Mouse (Mus musculus) gastrocnemius, adult 18-20 months (tissue): ENCODE results near the gene Prn. TPM values are rescaled to one million over a fixed set of nuclear protein-coding genes. Genes with fewer than 3 reads are reported as not detected.
A peak's percentile ranks its signal among the peaks of the same experiment; 100 is the strongest.

Source experiments
- DNase-seq: peaks from one replicate; pipeline ENCODE4 v3.0.0; 2021; ENCODE audit warnings: low spot score
- total RNA-seq, 2 experiments: library from RNA; stranded (reverse); gene quantifications; 2 replicates each; pipeline ENCODE4 v1.2.3; 2021

Prn gene
- total RNA-seq, 2 experiments from 2014 or later = not detected

DNA sequence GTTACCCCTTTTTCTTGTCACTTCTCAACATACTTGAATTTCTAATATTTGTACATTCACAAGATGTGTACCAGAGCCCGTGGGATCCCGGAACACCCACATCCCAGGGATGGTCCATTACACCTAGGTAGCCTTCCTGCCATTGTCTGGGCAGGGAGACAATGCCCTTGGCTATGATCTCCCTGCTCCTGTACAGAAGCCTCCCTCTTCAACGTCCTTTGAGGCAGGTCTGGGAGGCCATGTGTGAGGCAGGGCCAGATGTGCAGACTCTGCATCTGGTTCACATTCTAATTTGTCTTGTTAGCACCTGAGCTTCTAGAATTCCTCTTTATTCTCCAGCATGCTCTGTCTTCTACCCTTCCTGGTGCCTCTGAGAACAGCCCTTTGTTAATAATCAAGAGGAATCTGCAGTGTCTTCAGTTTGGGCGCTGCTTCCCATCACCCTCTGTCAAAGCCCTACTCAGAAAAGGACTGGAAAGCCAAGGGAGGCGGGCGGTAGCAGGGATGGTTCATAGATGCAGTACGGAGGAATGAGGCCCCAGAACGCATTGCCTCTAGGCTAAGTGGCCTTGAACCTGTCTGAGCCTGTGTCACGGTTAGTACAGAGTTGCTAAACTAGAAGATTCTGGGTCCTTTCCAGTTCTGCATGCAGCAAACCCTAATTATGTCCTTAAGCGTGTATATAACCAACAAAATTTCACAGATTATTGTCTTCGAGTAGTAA, 39.3 kb downstream of the Prn start:
- no peak for DNase-seq

GRCm38 (mm10) chr2:131949767-131950597, 40.2 kb downstream of the Prn start:
- peak; percentile 55 for DNase-seq

DNA sequence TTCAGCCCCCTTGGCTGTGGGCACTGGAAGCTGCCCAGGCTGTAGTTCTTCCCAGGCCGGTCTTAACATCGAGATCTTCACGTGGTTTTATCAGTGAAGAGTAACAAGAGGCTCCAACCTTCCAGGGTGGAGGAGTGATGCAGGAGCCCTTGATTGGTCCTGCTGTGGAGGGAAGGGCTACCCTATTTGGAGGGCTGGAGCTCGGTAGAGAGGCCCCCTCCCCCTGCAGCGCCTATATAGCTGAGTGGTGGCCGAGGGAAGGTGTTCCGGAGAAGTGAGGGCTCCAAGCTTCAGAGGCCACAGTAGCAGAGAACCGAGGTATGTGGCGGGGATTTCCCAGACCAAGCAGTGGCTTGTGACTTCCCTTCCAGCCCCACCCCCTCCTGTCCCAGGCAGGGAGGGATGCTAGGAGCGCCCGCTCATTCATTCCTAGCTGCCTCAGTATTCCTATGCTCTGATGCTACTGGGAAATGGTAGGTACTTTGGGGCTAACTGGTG, 40.9 kb downstream of the Prn start, which contains the start of gene Prnd:
Gene Prnd, plus strand, starts transcription at position 264 of the 498 bp plus-strand sequence.
- no peak for DNase-seq

GRCm38 (mm10) chr2:131952456-131952855, 42.7 kb downstream of the Prn start:
- no peak for DNase-seq

DNA sequence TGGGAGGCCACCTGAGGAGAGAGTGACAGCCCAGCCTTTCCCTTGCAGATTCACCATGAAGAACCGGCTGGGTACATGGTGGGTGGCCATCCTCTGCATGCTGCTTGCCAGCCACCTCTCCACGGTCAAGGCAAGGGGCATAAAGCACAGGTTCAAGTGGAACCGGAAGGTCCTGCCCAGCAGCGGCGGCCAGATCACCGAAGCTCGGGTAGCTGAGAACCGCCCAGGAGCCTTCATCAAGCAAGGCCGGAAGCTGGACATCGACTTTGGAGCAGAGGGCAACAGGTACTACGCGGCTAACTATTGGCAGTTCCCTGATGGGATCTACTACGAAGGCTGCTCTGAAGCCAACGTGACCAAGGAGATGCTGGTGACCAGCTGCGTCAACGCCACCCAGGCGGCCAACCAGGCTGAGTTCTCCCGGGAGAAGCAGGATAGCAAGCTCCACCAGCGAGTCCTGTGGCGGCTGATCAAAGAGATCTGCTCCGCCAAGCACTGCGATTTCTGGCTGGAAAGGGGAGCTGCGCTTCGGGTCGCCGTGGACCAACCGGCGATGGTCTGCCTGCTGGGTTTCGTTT, 43.3 kb downstream of the Prn start:
- no peak for DNase-seq

GRCm38 (mm10) chr2:131953711-131954110, 44.0 kb downstream of the Prn start:
- DNase-seq = no peak

DNA sequence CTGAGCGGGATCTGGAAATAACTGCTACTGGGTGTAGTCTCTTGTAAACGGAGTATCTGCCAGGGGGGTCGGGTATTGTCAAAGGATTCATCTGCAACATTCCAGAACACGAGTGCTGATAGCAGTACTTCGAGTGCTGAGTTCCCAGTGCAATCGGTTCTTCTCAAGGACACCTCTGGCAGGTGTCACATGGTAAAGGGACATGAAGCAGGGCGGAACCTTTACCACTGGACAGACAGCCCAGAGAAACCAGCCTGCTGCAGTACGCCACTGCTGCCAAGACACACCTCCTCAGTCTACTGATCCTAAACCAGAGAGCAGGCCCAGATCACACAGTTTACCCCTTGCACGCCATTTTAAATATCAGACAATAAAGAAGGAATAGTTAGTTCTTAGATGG, 45.1 kb downstream of the Prn start:
- DNase-seq = no peak

DNA sequence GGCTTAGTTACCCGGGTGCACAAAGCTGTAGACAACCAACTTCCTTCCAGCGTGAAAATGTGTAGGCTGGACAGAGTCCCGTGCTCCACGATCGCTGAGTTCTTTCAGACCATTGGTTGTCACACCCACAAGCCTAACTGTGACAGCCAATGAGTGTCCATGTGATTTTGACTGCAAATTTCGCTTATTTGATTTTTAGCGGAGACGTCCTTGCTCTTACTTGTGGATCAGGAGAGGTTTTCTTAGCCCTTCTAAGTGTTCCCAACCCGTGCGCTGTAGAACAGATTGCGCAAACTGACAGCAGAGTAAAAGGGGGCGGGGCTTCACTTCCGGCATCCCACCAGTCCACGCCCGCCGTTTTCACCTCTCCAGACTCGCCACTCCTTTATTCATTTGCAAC, 45.5 kb downstream of the Prn start:
- DNase-seq = no peak

GRCm38 (mm10) chr2:131956336-131957256, 46.8 kb downstream of the Prn start:
- DNase-seq = no peak

- DNase-seq = no peak
Observed at GRCm38 (mm10) chr2:131957731-131958222, 48.0 kb downstream of the Prn start.

GRCm38 (mm10) chr2:131961671-131962070, 51.9 kb downstream of the Prn start:
- DNase-seq = no peak

DNA sequence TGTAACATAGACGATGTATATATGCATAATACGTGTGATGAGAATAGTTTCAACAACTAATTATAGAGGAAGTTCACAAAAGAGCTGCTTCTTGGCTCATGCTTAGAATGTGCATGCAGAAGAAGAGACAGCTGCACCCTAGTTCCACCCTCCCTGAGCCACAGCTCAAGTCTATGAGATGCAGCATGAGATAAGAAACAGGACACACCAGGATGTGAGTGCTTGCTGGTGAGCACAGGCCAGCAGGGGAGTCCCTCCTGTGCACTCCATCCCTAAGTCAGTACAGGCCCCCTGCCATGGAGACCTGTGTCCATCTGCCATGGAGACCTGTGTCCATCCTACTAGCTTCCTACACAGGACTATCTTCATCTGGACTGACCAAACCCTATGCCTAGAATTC, 60.8 kb downstream of the Prn start:
- DNase-seq = no peak

DNA sequence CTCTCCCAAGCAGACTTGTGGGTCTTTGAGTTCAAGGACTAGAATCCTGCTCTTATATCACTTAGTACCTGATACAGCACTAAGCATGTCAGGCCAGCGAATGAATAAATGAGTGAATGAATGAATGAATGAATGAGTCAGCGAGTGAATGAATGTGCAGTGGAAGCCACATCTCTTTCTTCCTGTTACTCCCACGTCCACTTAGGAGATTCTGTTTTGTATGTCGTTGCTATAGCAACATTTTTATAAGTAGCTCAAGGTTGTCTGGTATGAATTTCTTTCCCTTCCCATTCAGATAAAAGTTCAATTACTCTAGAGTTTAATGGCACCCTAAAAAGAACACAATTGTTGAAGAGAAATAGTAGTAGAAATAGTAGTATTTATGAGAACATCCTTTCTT, 61.3 kb downstream of the Prn start:
- no peak for DNase-seq

GRCm38 (mm10) chr2:131976663-131977062, 66.9 kb downstream of the Prn start:
- DNase-seq = no peak

GRCm38 (mm10) chr2:131980866-131981265, 71.1 kb downstream of the Prn start:
- DNase-seq = no peak

DNA sequence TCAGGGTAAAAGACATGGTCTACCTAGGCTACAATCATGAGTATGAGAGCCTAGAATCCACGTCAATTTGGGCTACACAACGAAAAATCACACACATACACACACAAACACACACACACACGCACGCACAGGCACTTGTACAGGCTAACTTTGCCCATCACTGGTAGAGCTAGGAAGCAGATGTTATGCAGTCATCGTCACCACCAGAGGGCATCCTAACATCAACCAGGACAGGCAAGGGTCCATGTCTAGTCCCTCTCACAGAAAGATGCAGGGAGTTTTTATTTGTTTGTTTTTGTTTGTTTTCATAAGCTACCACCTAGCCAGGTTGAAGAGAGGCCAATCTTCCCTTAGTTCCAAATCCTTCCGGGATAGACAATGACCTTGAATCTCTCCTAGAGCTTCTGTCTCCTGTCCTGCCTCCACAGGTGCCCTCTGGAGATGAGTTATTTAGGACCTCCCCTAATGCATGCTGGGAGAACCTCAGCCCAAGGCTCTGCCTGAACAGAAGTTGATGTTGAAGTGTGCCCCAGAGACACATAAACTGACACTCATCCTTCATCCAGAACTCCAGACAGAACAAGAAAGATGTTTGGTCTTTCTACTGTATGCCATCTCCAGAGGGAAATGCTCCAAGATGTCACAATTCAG, 72.9 kb downstream of the Prn start:
- DNase-seq = peak; percentile 73

- no peak for DNase-seq
Observed at GRCm38 (mm10) chr2:131987950-131988349, 78.2 kb downstream of the Prn start.

GRCm38 (mm10) chr2:131988550-131988949, 78.8 kb downstream of the Prn start:
- no peak for DNase-seq

DNA sequence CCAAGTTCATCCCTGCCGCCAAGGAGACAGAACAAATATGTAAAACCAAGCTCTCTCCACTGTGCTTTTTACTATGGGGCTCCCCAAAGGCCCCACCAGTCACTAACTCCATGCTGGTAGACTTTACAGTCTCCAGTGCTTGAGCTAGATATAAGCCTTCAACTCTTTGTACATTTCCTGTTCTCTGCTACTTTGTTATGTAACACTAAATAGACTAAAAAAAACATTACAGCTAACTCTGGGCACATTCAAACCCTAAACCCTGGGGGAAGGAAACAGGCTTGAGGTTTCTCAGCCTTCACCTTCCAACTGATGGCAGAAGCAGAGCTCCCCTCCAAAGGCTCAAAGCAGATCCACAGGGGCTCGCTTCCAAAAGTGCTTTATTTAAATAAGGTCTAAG, 82.7 kb downstream of the Prn start:
- DNase-seq = no peak

DNA sequence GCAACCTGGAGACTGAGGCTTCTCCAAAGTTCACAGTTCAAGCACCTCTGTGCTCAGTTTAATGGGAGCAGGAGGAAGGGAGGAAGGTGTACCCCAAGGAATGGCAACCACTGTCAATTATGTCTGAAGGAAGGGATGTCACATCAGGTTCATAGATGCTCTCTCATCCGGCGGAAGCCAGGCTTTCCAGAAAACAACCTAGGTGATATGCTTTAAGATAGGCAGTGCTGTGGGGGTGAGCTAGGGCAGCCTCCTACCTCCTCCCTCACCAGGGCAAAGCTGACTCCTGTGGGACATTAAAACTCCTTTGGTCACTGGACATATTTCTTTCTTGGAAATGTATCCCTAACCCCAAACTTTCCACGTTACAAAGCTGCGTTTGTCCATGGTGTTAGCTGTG, 83.4 kb downstream of the Prn start:
- DNase-seq = no peak
